Mouse (Mus musculus) brain, embryonic 14.5 days (tissue): ENCODE measurements at regions not wholly inside any gene's neighbourhood (a gene's known extent, or its start where the extent isn't known, plus 50 kb on each side); places are given as distances from the start of the nearest gene placed in this dataset.

Source experiments
- DNase-seq: peaks from one replicate; pipeline ENCODE4 v3.0.0-alpha.2; 2011; ENCODE audit warnings: low read depth
- CTCF ChIP-seq: fragments of 200-500 bp; IDR thresholded peaks from 2 replicates; pipeline ENCODE4 v1.5.1; 2012; ENCODE audit warnings: inconsistent platforms, mild to moderate bottlenecking, moderate library complexity, borderline replicate concordance; ENCODE audit not compliant: insufficient read depth, insufficient read length; ENCODE audit errors: extremely low read depth
- POLR2A ChIP-seq: fragments of 200-500 bp; IDR thresholded peaks from 2 replicates; pipeline ENCODE4 v1.6.1; 2012; ENCODE audit warnings: mild to moderate bottlenecking, inconsistent platforms, borderline replicate concordance; ENCODE audit not compliant: poor library complexity, insufficient read depth, insufficient read length, severe bottlenecking; ENCODE audit errors: extremely low read depth

DNA sequence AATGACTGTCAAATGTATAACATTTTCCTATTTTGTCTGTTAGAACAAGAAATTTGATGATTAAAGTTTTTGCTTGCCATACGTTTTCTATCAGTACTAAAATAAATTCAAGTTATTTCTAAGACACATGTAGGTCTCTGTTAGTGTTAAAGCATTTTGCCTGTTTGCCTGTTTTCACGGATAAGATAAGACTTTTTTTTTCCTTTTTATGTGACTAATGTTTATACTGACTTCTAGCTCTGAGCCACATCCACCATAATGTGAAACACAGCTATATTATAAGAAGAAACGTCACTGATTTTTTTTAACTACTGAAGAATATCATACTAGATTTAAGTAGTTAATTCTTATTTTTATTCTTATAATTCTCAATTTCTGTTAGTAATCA is 1012.6 kb downstream of the Cdh8 start:
- TF ChIP-seq POLR2A, result no peak
- DNase-seq, result no peak

- peak; percentile 75 for DNase-seq
- TF ChIP-seq CTCF (no peak), POLR2A (no peak)
These were observed 1013.2 kb downstream of the Cdh8 start for GRCm38 (mm10) chr8:98402852-98403644.

- TF ChIP-seq CTCF, result no peak
- no peak for TF ChIP-seq POLR2A
- no peak for DNase-seq
These were observed 1034.5 kb downstream of the Cdh8 start for GRCm38 (mm10) chr8:98381815-98382214.

- no peak for DNase-seq
- TF ChIP-seq POLR2A (no peak), CTCF (no peak)
These were observed 1035.9 kb downstream of the Cdh8 start for GRCm38 (mm10) chr8:98380387-98380786.

GRCm38 (mm10) chr8:98377743-98378142 is 1038.5 kb downstream of the Cdh8 start:
- no peak for DNase-seq
- TF ChIP-seq CTCF (no peak), POLR2A (no peak)

DNA sequence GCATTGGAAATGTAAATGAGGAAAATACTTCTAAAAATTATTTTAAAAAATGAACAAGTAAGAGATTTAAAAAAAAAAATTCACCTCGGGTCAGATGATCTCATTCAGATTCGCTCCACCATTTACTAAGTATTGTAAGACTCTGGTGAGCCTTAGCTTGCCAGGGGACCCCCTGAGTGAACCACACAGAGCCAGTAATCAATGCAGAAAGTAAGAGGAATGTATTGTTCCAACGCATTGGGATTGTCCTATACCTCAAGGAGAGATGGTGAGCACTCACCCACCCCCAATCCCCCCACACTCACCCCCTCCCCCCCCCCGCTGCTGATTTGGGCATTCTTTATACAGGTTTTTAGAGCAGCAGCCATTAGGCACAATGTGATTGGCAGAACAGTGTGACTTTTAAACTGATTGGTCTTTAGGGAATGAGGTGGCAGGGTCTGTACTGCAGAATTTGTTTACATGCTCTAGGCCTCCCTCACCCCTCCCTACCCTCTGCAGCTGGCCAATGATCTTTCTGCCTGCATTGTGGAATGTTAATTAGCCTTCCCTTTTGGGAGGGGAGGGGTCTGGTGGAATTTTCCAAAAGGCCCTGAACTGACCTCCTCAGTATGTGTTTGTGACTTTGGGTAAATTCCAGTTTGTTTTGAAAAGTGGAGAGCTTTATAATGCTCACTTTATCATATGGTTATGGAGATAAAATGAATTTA is 1043.4 kb downstream of the Cdh8 start:
- DNase-seq, result peak; percentile 15
- TF ChIP-seq CTCF (no peak), POLR2A (no peak)

GRCm38 (mm10) chr8:98365378-98366095 is 1050.7 kb downstream of the Cdh8 start:
- peak; percentile 88 for DNase-seq

DNA sequence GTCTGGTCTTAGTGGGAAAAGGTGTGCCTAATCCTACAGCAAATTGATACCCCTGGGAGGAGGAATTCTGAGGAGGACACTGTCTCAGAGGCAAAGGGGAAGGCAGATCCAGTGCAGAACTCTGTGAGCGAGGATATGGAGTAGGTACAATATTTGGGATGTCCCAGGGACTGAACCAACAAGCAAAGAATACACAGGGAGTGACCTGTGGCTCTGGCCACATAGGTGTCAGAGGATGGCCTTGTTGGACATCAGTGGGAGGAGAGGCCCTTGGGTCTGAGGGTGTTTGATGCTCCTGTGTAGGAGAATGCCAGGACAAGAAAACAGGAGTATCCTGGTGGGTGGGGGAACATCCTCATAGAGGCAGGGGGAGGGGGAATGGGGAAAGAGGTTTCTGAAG is 1079.0 kb downstream of the Cdh8 start:
- no peak for DNase-seq
- no peak for TF ChIP-seq CTCF
- no peak for TF ChIP-seq POLR2A

More at GRCm38 (mm10) chr8:98365378-98366095, 1050.7 kb downstream of the Cdh8 start:
- no peak for TF ChIP-seq POLR2A
- no peak for TF ChIP-seq CTCF

DNA sequence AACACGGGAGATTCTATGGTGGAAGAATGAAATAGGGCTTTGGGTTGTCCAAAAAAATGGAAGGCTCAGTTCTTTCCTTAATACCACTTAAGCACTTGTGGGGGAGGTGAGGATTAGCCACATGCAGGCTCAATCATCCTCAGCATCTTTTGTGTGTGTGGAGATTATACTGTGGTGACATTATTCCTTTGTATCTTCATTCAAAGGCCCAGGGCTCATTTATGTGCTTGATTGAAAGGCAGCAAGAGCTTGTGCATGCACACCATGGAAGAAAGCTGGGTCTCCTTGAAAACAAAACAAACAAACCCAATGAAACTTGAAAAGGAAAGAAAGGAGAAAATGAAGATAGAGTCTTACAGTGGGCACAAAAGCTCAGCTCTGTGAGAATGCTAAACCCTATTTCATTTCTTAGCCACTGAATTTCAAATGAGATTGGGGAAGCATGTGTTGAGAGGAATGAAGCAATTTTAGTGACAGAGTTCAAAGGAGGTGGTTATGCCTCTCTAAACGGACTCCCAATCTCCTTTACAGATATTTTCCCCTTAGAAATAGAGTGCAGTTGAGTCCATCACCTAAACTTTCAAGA is 1106.8 kb downstream of the Cdh8 start:
- TF ChIP-seq POLR2A (no peak), CTCF (no peak)
- peak; percentile 95 for DNase-seq

- peak; percentile 82 for DNase-seq
These were observed 1121.3 kb downstream of the Cdh8 start for GRCm38 (mm10) chr8:98294975-98295374.

DNA sequence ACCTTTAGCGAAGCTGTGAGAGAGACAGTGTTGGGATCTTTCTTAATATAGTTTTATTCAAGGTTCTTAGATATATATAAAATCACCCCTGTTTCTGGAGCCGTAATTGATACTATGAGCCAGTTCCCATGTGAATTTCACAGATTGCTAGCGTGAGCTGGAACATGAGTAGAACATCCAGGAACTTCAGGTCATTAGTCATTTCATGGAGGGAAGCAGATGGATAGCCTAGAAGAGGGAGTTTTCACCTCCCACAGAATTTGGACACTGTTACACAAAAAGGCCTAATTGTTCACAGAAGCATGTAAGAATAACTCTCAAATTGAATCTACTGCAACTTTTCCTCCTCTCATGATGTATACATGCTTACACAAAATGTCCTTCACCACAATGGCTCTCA is 1156.0 kb downstream of the Cdh8 start:
- no peak for DNase-seq
- no peak for TF ChIP-seq POLR2A
- no peak for TF ChIP-seq CTCF

More at GRCm38 (mm10) chr8:98294975-98295374, 1121.3 kb downstream of the Cdh8 start:
- TF ChIP-seq POLR2A, result no peak
- TF ChIP-seq CTCF, result no peak
